Mouse (Mus musculus): ENCODE data around the gene Col1a2.

Col1a2 gene

GRCm38 (mm10) chr6:4504603-4505131, at the start of gene Col1a2:
Gene Col1a2, plus strand, starts transcription at chr6:4504814.
- DNase-seq (ENCODE audit: low read depth, low spot score): no peak

GRCm38 (mm10) chr6:4455518-4455917, 49.1 kb upstream of the Col1a2 start:
- DNase-seq (ENCODE audit: low read depth, low spot score): no peak

- DNase-seq (ENCODE audit: low read depth, low spot score): no peak
These were observed 48.5 kb upstream of the Col1a2 start for GRCm38 (mm10) chr6:4455961-4456617.

- no peak for DNase-seq (ENCODE audit: low read depth, low spot score)
These were observed 47.7 kb upstream of the Col1a2 start for GRCm38 (mm10) chr6:4456691-4457447.

- DNase-seq (ENCODE audit: low read depth, low spot score): no peak
These were observed 47.0 kb upstream of the Col1a2 start for GRCm38 (mm10) chr6:4457555-4457996.

GRCm38 (mm10) chr6:4465320-4465719, 39.3 kb upstream of the Col1a2 start:
- DNase-seq (ENCODE audit: low read depth, low spot score): no peak

GRCm38 (mm10) chr6:4483577-4483936, 21.1 kb upstream of the Col1a2 start:
- DNase-seq (ENCODE audit: low read depth, low spot score): no peak

GRCm38 (mm10) chr6:4483937-4484601, 20.5 kb upstream of the Col1a2 start:
- no peak for DNase-seq (ENCODE audit: low read depth, low spot score)

- DNase-seq (ENCODE audit: low read depth, low spot score): no peak
These were observed 16.3 kb upstream of the Col1a2 start for GRCm38 (mm10) chr6:4488349-4488748.

- DNase-seq (ENCODE audit: low read depth, low spot score): no peak
These were observed 15.6 kb upstream of the Col1a2 start for GRCm38 (mm10) chr6:4488966-4489365.

- DNase-seq (ENCODE audit: low read depth, low spot score): no peak
These were observed 15.0 kb upstream of the Col1a2 start for GRCm38 (mm10) chr6:4489366-4490245.

GRCm38 (mm10) chr6:4493666-4494065, 10.9 kb upstream of the Col1a2 start:
- DNase-seq (ENCODE audit: low read depth, low spot score): no peak

GRCm38 (mm10) chr6:4496428-4496827, 8.2 kb upstream of the Col1a2 start:
- no peak for DNase-seq (ENCODE audit: low read depth, low spot score)

- DNase-seq (ENCODE audit: low read depth, low spot score): no peak
These were observed 1.5 kb upstream of the Col1a2 start for GRCm38 (mm10) chr6:4503106-4503505.

GRCm38 (mm10) chr6:4505158-4505997, 764 bp downstream of the Col1a2 start:
- no peak for DNase-seq (ENCODE audit: low read depth, low spot score)

- no peak for DNase-seq (ENCODE audit: low read depth, low spot score)
These were observed 1.5 kb downstream of the Col1a2 start for GRCm38 (mm10) chr6:4506106-4506505.

- DNase-seq (ENCODE audit: low read depth, low spot score): no peak
These were observed 2.2 kb downstream of the Col1a2 start for GRCm38 (mm10) chr6:4506791-4507190.

GRCm38 (mm10) chr6:4507323-4507722, 2.7 kb downstream of the Col1a2 start:
- DNase-seq (ENCODE audit: low read depth, low spot score): no peak

- no peak for DNase-seq (ENCODE audit: low read depth, low spot score)
These were observed 3.7 kb downstream of the Col1a2 start for GRCm38 (mm10) chr6:4508279-4508678.

- DNase-seq (ENCODE audit: low read depth, low spot score): no peak
These were observed 4.8 kb downstream of the Col1a2 start for GRCm38 (mm10) chr6:4509395-4509794.

Measured in telencephalon, adult 2 months (tissue).